Mouse (Mus musculus) kidney, embryonic 16.5 days (tissue): ENCODE measurements around the gene Nosip. TPM values are rescaled to one million over a fixed set of nuclear protein-coding genes. Genes with fewer than 3 reads are reported as not detected.

Experiments
- ATAC-seq: fragments of 200-750 bp; cut with Nextera tagmentation; 2 replicates; pipeline ENCODE4 v1.8.0; 2017; ENCODE audit warnings: moderate TSS enrichment; ENCODE audit not compliant: low FRiP score, low TSS enrichment
- H3K27ac ChIP-seq: fragments of 300-500 bp; sonication (generic); 2 replicates; pipeline ENCODE4 v1.5.1; 2014; ENCODE audit warnings: low read length
- H3K27me3 ChIP-seq: fragments of 300-500 bp; sonication (generic); 2 replicates; pipeline ENCODE4 v1.6.1; 2014; ENCODE audit warnings: low read length, control low read depth, mixed read lengths; ENCODE audit not compliant: insufficient read depth
- H3K36me3 ChIP-seq: fragments of 300-500 bp; sonication (generic); 2 replicates; pipeline ENCODE4 v1.6.1; 2014; ENCODE audit warnings: low read length, control low read depth, mixed read lengths; ENCODE audit not compliant: insufficient read depth
- H3K4me1 ChIP-seq: fragments of 300-500 bp; sonication (generic); 2 replicates; pipeline ENCODE4 v1.6.1; 2014; ENCODE audit warnings: low read length, control low read depth, mixed read lengths; ENCODE audit not compliant: insufficient read depth
- H3K4me2 ChIP-seq: fragments of 300-500 bp; sonication (generic); replicated peaks from 2 replicates; pipeline ENCODE4 v1.6.1; 2014; ENCODE audit warnings: low read depth, low read length
- H3K4me3 ChIP-seq: fragments of 300-500 bp; sonication (generic); 2 replicates; pipeline ENCODE4 v1.5.1; 2014; ENCODE audit warnings: mild to moderate bottlenecking, low read length
- H3K9ac ChIP-seq: fragments of 300-500 bp; sonication (generic); replicated peaks from 2 replicates; pipeline ENCODE4 v1.6.1; 2014; ENCODE audit warnings: low read length
- H3K9me3 ChIP-seq: fragments of 300-500 bp; sonication (generic); 2 replicates; pipeline ENCODE4 v1.6.1; 2016; ENCODE audit warnings: low read length, control low read depth
- WGBS: fragments of 180-500 bp; shearing (Covaris S2); extraction: QIAGEN DNeasy Blood & Tissue Kit; methylation state at CpG from one replicate; pipeline ENCODE4 v1.1.7; 2014; 5-methylcytosine and 5-hydroxymethylcytosine counted together
- polyA plus RNA-seq: library from polyadenylated mRNA; unstranded; fragments of >200 nt; fragmentation: Nextera tagmentation; extraction: Ambion mirVana; gene quantifications from 2 replicates; pipeline ENCODE4 v1.2.1, GENCODE M21; 2015

The Nosip gene
- polyA plus RNA-seq, 1 experiment from 2014 or later, result 86.3 TPM

- Histone ChIP-seq H3K27ac (peak overlapping the region; percentile 81), H3K4me1 (peaks cover 8% of the 10 kb centered on the region; the same call in 1 of the 2 replicates), H3K9me3 (no peaks in the 10 kb centered on the region), H3K9ac (0 out of 2 replicates have a peak overlapping the region, but pooled peaks have one; percentile 29), H3K4me3 (no peak overlapping the region), H3K36me3 (peaks cover 54% of the 10 kb centered on the region), H3K4me2 (no peak overlapping the region), H3K27me3 (no peaks in the 10 kb centered on the region)
- ATAC-seq, result peak; percentile 27; the same call in 1 of the 2 replicates
- WGBS, result 66% methylated on average over 25 of the region's 25 CpGs
These were observed 20.4 kb downstream of the Nosip start for GRCm38 (mm10) chr7:45082401-45083299.

GRCm38 (mm10) chr7:45083300-45083890 lies 21.2 kb downstream of the Nosip start:
- Histone ChIP-seq H3K27me3 (no peaks in the 10 kb centered on the region), H3K9ac (peak overlapping the region; percentile 22; the same call in 1 of the 2 replicates), H3K9me3 (no peaks in the 10 kb centered on the region), H3K4me3 (no peak overlapping the region), H3K4me1 (peaks cover 8% of the 10 kb centered on the region; the same call in 1 of the 2 replicates), H3K27ac (no peak overlapping the region), H3K36me3 (peaks cover 61% of the 10 kb centered on the region), H3K4me2 (no peak overlapping the region)
- ATAC-seq, result no peak
- WGBS, result 80% methylated on average over 22 of the region's 22 CpGs

GRCm38 (mm10) chr7:45086084-45086483 lies 23.9 kb downstream of the Nosip start:
- H3K9me3 ChIP-seq, result no peaks in the 10 kb centered on the region
- H3K4me2 ChIP-seq, result no peak overlapping the region
- peaks cover 69% of the 10 kb centered on the region for H3K36me3 ChIP-seq
- H3K27ac ChIP-seq, result no peak overlapping the region
- H3K27me3 ChIP-seq, result no peaks in the 10 kb centered on the region
- ATAC-seq, result no peak
- no peak overlapping the region for H3K9ac ChIP-seq
- no peak overlapping the region for H3K4me3 ChIP-seq
- WGBS, result 82% methylated on average over 4 of the region's 4 CpGs
- H3K4me1 ChIP-seq, result peaks cover 12% of the 10 kb centered on the region

GRCm38 (mm10) chr7:45088597-45088996 lies 26.4 kb downstream of the Nosip start:
- Histone ChIP-seq H3K9me3 (no peaks in the 10 kb centered on the region), H3K27me3 (no peaks in the 10 kb centered on the region), H3K4me2 (no peak overlapping the region), H3K9ac (no peak overlapping the region), H3K27ac (no peak overlapping the region), H3K36me3 (peaks cover 55% of the 10 kb centered on the region), H3K4me3 (no peak overlapping the region), H3K4me1 (peaks cover 16% of the 10 kb centered on the region)
- 90% methylated on average over 17 of the region's 17 CpGs for WGBS
- no peak for ATAC-seq

GRCm38 (mm10) chr7:45090251-45090977 lies 28.2 kb downstream of the Nosip start:
- Histone ChIP-seq H3K27me3 (no peaks in the 10 kb centered on the region), H3K4me2 (peak overlapping the region; percentile 81), H3K9me3 (no peaks in the 10 kb centered on the region), H3K4me1 (peaks cover 31% of the 10 kb centered on the region), H3K36me3 (peaks cover 39% of the 10 kb centered on the region), H3K27ac (peak overlapping the region; percentile 90; the same call in 1 of the 2 replicates), H3K4me3 (peak overlapping the region; percentile 67), H3K9ac (peak overlapping the region; percentile 85)
- 76% methylated on average over 13 of the region's 13 CpGs for WGBS
- ATAC-seq, result no peak

- peak; percentile 47 for ATAC-seq
- WGBS, result 6% methylated on average over 35 of the region's 35 CpGs
- Histone ChIP-seq H3K36me3 (peaks cover 30% of the 10 kb centered on the region), H3K4me3 (peak overlapping the region; percentile 67), H3K27ac (peak overlapping the region; percentile 90), H3K9ac (peak overlapping the region; percentile 85), H3K4me2 (peak overlapping the region; percentile 81), H3K4me1 (peaks cover 31% of the 10 kb centered on the region), H3K27me3 (no peaks in the 10 kb centered on the region), H3K9me3 (no peaks in the 10 kb centered on the region)
These were observed 29.1 kb downstream of the Nosip start for GRCm38 (mm10) chr7:45091001-45091990.

GRCm38 (mm10) chr7:45092048-45092447 lies 29.8 kb downstream of the Nosip start, which contains the start of gene Rcn3:
Gene Rcn3, minus strand, starts transcription at chr7:45092221.
- Histone ChIP-seq H3K4me3 (peak within 1 kb of the TSS; percentile 67), H3K27me3 (no peaks in the 10 kb centered on the region), H3K27ac (peak within 1 kb of the TSS; percentile 90), H3K9ac (peak within 1 kb of the TSS; percentile 85), H3K4me2 (peak within 1 kb of the TSS; percentile 81), H3K36me3 (peaks cover 23% of the 10 kb centered on the region), H3K9me3 (no peaks in the 10 kb centered on the region), H3K4me1 (peaks cover 31% of the 10 kb centered on the region)
- peak; percentile 91 for ATAC-seq
- WGBS, result under 1% methylated on average over 16 of the region's 16 CpGs

- Histone ChIP-seq H3K9ac (peak overlapping the region; percentile 2; the same call in 1 of the 2 replicates), H3K4me2 (no peak overlapping the region), H3K36me3 (peaks cover 13% of the 10 kb centered on the region), H3K9me3 (no peaks in the 10 kb centered on the region), H3K27me3 (no peaks in the 10 kb centered on the region), H3K27ac (peak overlapping the region; percentile 90), H3K4me3 (no peak overlapping the region), H3K4me1 (peaks cover 31% of the 10 kb centered on the region)
- no peak for ATAC-seq
- WGBS, result 31% methylated on average over 12 of the region's 12 CpGs
These were observed 30.7 kb downstream of the Nosip start for GRCm38 (mm10) chr7:45092828-45093515.
